Mouse (Mus musculus): ENCODE results near the gene Fras1.

Fras1 gene

GRCm38 (mm10) chr5:96402555-96402954 lies 28.8 kb downstream of the Fras1 start:
- no peak for ATAC-seq (ENCODE audit: insufficient number of reproducible peaks, low FRiP score, low TSS enrichment)

- no peak for ATAC-seq (ENCODE audit: insufficient number of reproducible peaks, low FRiP score, low TSS enrichment)
These were observed 31.5 kb downstream of the Fras1 start for GRCm38 (mm10) chr5:96405139-96405842.

DNA sequence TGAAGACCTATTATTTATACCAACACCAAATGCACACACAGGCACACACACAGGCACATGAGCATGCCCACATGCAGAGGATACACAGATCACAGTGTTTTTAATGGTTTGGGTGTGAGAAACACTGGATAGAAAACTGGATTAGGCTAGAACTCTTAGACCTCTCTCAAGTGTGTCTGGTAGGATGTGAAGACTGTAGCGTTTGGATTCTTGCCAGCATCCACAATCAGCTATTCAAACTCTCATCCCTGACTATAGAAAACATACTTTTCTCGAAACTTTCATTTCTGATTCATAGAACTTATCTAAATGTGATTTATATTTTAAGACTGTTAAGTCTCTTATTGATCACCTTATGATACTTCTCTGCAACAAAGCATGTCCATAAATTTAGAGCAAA lies 34.5 kb downstream of the Fras1 start:
- ATAC-seq (ENCODE audit: insufficient number of reproducible peaks, low FRiP score, low TSS enrichment), result no peak

DNA sequence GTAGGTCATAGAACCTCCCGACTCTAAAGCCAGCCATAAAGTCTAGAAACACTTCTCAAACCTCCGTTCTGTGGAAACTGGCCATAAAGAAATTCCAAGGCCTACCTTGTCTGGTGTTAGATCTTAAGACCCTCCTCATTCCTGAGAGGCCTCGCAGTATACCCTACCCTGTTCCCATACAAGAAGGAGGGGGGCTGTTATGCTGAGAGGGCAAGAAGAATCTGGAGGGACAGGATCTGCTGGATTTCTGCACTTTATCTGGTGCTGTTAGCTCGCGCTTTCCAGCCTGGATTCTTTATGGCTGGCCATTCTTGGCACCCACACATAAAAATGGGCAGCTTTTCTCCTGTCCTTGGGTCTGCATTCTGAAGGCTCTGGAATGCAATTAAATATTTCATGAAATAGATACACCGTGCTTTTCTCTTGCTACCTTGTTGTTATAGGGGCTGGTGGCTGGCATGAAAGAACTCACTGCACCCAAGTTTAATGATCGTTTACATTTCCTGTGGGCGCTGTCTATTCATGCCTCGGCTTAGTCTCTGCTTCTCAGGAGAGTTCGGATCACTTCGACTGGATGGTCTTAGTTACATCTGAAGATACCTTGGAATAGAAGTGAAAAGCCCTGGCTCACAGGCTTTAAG lies 39.1 kb downstream of the Fras1 start:
- no peak for ATAC-seq (ENCODE audit: insufficient number of reproducible peaks, low FRiP score, low TSS enrichment)

DNA sequence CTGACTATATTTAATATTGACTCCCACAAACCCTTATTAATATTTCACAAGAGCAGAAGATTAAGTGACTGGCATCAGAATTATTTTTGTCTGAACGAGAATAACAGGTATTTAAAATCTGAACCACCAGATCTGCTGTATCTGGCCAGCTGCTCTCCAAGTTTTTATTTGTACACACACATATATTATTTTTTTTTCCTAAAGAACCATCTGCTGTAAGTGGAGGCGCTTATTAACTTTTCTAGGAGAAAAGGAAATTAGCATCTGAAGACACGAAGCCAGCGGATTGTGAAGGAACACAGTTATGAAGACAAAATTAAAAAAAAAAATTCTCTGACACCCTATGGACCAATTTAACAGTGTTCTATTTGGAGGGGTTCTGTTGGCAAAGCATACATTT lies 43.4 kb downstream of the Fras1 start:
- no peak for ATAC-seq (ENCODE audit: insufficient number of reproducible peaks, low FRiP score, low TSS enrichment)

- no peak for ATAC-seq (ENCODE audit: insufficient number of reproducible peaks, low FRiP score, low TSS enrichment)
These were observed 47.8 kb downstream of the Fras1 start for GRCm38 (mm10) chr5:96421550-96421949.

GRCm38 (mm10) chr5:96422716-96423115 lies 49.0 kb downstream of the Fras1 start:
- no peak for ATAC-seq (ENCODE audit: insufficient number of reproducible peaks, low FRiP score, low TSS enrichment)

- no peak for ATAC-seq (ENCODE audit: insufficient number of reproducible peaks, low FRiP score, low TSS enrichment)
These were observed 51.6 kb downstream of the Fras1 start for GRCm38 (mm10) chr5:96425391-96425790.

- no peak for ATAC-seq (ENCODE audit: insufficient number of reproducible peaks, low FRiP score, low TSS enrichment)
These were observed 55.9 kb downstream of the Fras1 start for GRCm38 (mm10) chr5:96429532-96430141.

GRCm38 (mm10) chr5:96437870-96438269 lies 64.1 kb downstream of the Fras1 start:
- ATAC-seq (ENCODE audit: insufficient number of reproducible peaks, low FRiP score, low TSS enrichment), result no peak

- no peak for ATAC-seq (ENCODE audit: insufficient number of reproducible peaks, low FRiP score, low TSS enrichment)
These were observed 66.1 kb downstream of the Fras1 start for GRCm38 (mm10) chr5:96439811-96440210.

DNA sequence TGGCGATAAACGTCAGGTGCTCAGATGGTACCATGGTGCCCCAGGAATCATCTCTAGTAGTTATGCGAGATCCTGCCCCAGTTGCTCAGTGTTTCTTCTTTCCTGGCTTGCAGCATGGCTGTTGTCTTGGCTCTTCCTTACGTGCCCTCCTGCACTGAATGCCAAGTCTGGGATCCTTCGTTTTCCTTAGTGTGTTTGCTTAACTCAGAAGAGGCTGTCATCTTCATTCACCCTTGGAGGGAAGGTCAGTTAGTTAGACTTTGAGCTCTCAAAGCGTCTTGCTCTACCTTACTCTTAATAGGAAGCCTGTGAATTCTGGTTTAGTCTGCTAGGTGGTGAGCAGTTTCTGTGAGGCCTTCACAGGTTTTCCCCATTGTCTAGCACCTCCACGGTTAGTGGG lies 73.7 kb downstream of the Fras1 start:
- ATAC-seq (ENCODE audit: insufficient number of reproducible peaks, low FRiP score, low TSS enrichment), result no peak

DNA sequence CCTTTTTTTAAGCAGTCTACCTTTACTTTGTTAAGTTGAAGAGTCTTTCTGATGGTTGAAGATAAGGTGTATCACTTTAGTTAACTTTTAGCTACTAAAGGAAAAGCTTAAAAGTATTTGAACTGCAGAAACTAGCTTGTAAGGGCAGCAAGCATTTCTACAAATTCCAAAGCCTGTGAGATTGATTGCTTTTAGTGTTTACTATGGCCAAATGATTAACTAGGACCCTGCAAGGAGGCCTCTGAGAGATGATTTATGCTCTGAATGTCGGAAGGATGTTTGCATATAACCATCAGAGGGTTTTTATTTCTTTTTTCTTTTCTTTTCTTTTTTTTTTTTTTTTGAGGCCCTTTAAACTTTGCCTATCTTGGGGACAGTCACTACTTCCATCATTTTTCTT lies 78.3 kb downstream of the Fras1 start:
- no peak for ATAC-seq (ENCODE audit: insufficient number of reproducible peaks, low FRiP score, low TSS enrichment)

- no peak for ATAC-seq (ENCODE audit: insufficient number of reproducible peaks, low FRiP score, low TSS enrichment)
These were observed 79.6 kb downstream of the Fras1 start for GRCm38 (mm10) chr5:96453386-96453785.

DNA sequence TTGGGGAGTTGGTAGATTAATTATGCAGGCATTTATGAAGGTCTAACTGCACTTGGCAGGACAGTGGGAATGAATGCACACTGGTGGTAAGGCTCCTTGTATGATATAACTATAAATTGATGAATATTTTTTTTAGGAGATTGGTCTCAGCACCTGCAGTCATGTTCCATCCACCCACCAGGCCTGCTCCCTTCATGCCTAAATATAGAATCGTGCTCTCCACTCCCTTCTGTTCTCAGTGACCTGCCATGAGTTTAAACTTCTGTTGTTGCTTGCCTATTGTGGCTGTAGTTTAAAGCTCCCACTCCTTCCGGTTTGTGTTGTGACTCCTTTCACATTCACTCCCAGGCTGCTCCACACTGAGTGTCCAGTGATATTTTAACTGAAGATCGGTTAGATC lies 80.7 kb downstream of the Fras1 start:
- no peak for ATAC-seq (ENCODE audit: insufficient number of reproducible peaks, low FRiP score, low TSS enrichment)

DNA sequence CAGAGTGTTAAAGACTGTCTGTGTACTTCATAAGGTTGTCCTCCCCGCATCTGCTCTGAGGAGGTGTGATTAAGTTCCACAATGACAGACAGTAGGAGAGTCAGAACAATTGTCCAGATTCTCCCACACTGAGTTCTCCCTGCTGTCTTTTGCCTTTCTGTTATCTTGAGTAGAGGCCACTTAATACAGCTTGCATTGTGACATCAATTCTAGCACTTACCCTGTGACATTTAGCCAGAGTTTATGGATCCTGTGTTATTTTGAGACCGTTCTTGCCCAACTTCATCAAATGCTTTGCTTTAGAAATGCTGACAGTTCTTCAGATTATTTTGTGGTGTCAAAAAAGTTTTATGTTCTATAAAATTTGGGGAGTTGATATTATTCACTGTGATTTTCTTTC lies 81.5 kb downstream of the Fras1 start:
- no peak for ATAC-seq (ENCODE audit: insufficient number of reproducible peaks, low FRiP score, low TSS enrichment)

GRCm38 (mm10) chr5:96457436-96457958 lies 83.7 kb downstream of the Fras1 start:
- peak; percentile 53; the same call in 1 of the 2 replicates for ATAC-seq (ENCODE audit: insufficient number of reproducible peaks, low FRiP score, low TSS enrichment)

DNA sequence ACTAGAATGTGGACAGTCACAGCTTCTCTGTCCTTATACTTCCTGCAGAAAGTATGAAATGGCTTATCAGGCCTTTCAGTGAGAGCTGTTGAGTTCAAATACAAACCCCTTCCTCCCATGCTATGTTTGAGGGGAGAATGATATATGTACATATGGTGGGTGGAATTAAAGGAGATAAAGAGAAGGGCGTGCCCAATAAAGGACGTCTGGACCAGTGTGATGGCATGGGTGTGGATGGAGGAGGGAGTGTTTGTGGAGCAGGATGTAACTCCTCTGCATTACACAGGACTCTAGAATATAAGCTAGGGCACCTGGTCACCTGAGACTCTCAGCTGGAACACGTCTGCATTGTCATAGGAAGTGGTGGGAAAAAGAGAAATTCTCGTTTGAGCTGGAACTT lies 85.8 kb downstream of the Fras1 start:
- ATAC-seq (ENCODE audit: insufficient number of reproducible peaks, low FRiP score, low TSS enrichment), result no peak

- ATAC-seq (ENCODE audit: insufficient number of reproducible peaks, low FRiP score, low TSS enrichment), result no peak
These were observed 88.4 kb downstream of the Fras1 start for GRCm38 (mm10) chr5:96462197-96462596.

- no peak for ATAC-seq (ENCODE audit: insufficient number of reproducible peaks, low FRiP score, low TSS enrichment)
These were observed 92.7 kb downstream of the Fras1 start for GRCm38 (mm10) chr5:96466461-96466860.

DNA sequence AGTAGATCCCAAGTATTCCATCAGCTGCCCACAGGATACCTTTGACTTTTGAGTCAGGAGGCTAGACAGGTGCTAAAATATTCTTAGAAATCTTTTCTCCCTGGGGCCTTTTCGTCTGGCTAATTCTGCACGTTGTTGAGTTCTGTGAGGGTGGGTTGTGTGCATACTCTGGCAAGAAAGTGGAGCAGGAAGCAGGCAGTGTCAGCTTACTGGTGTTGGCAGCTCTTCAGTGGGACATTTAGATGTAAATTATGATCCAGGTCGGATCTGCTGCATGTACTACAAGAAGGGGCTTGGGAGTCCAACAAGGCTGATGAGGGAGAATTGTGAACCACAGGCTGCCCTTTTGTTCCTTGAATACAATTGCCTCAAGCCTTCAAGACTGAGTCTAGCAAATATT lies 98.2 kb downstream of the Fras1 start:
- no peak for ATAC-seq (ENCODE audit: insufficient number of reproducible peaks, low FRiP score, low TSS enrichment)

DNA sequence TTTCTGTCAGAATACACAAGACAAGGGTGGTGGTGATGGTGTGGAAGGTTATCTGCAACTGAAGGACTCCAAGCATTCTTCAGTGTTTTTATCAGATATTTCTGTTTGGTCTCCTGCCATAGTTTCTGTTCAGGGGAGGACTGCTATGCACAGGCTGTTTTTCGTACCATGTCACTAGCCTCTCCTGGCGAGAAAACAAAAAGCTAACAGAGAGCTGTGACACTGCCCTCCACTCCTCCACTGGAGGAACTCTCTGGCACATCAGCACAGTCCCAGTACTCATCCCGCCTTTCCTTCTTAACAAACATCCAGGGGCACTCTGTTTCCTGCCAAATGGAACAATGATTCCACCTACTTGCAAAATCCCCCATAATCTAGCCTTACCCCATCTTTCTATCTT lies 101.7 kb downstream of the Fras1 start:
- ATAC-seq (ENCODE audit: insufficient number of reproducible peaks, low FRiP score, low TSS enrichment), result no peak

All from cerebellum, adult (tissue).